Mouse (Mus musculus): Measurements from ENCODE around the gene Thbs1. TPM values are rescaled to one million over a fixed set of nuclear protein-coding genes. Genes with fewer than 3 reads are reported as not detected.

The Thbs1 gene
- polyA plus RNA-seq, 1 experiment, result 0.69 TPM

- no peak for TF ChIP-seq POLR2A (IDR thresholded peaks at IDR 0.05; ENCODE audit: extremely low read depth, insufficient read depth, low read length)
- TF ChIP-seq CTCF (IDR thresholded peaks at IDR 0.05; ENCODE audit: extremely low read depth, insufficient read depth, low read length), result no peak
- Histone ChIP-seq H3K4me1 (ENCODE audit: control insufficient read depth, insufficient read depth, low read length) (no peaks in the 10 kb centered on the region), H3K4me3 (ENCODE audit: insufficient read depth, low read length) (no peak overlapping the region), H3K27ac (ENCODE audit: insufficient read depth, low read length) (no peak overlapping the region)
Measured at GRCm38 (mm10) chr2:118119684-118120083, 8.0 kb downstream of the Thbs1 start.

GRCm38 (mm10) chr2:118120095-118120494, 8.4 kb downstream of the Thbs1 start:
- Histone ChIP-seq H3K4me3 (ENCODE audit: insufficient read depth, low read length) (no peak overlapping the region), H3K27ac (ENCODE audit: insufficient read depth, low read length) (no peak overlapping the region), H3K4me1 (ENCODE audit: control insufficient read depth, insufficient read depth, low read length) (no peaks in the 10 kb centered on the region)
- TF ChIP-seq POLR2A (IDR thresholded peaks at IDR 0.05; ENCODE audit: extremely low read depth, insufficient read depth, low read length) (no peak), CTCF (IDR thresholded peaks at IDR 0.05; ENCODE audit: extremely low read depth, insufficient read depth, low read length) (no peak)

GRCm38 (mm10) chr2:118120751-118121150, 9.1 kb downstream of the Thbs1 start:
- Histone ChIP-seq H3K27ac (ENCODE audit: insufficient read depth, low read length) (no peak overlapping the region), H3K4me3 (ENCODE audit: insufficient read depth, low read length) (no peak overlapping the region), H3K4me1 (ENCODE audit: control insufficient read depth, insufficient read depth, low read length) (no peaks in the 10 kb centered on the region)
- TF ChIP-seq CTCF (IDR thresholded peaks at IDR 0.05; ENCODE audit: extremely low read depth, insufficient read depth, low read length), result no peak
- no peak for TF ChIP-seq POLR2A (IDR thresholded peaks at IDR 0.05; ENCODE audit: extremely low read depth, insufficient read depth, low read length)

- no peaks in the 10 kb centered on the region for H3K4me1 ChIP-seq (ENCODE audit: control insufficient read depth, insufficient read depth, low read length)
- no peak for TF ChIP-seq POLR2A (IDR thresholded peaks at IDR 0.05; ENCODE audit: extremely low read depth, insufficient read depth, low read length)
- no peak for TF ChIP-seq CTCF (IDR thresholded peaks at IDR 0.05; ENCODE audit: extremely low read depth, insufficient read depth, low read length)
- no peak overlapping the region for H3K4me3 ChIP-seq (ENCODE audit: insufficient read depth, low read length)
- no peak overlapping the region for H3K27ac ChIP-seq (ENCODE audit: insufficient read depth, low read length)
Measured at GRCm38 (mm10) chr2:118122291-118122690, 10.6 kb downstream of the Thbs1 start.

- TF ChIP-seq CTCF (IDR thresholded peaks at IDR 0.05; ENCODE audit: extremely low read depth, insufficient read depth, low read length) (no peak), POLR2A (IDR thresholded peaks at IDR 0.05; ENCODE audit: extremely low read depth, insufficient read depth, low read length) (no peak)
- no peak overlapping the region for H3K4me3 ChIP-seq (ENCODE audit: insufficient read depth, low read length)
Measured at GRCm38 (mm10) chr2:118123743-118124142, 12.1 kb downstream of the Thbs1 start.

GRCm38 (mm10) chr2:118124437-118124836, 12.8 kb downstream of the Thbs1 start:
- no peak for TF ChIP-seq CTCF (IDR thresholded peaks at IDR 0.05; ENCODE audit: extremely low read depth, insufficient read depth, low read length)
- no peak for TF ChIP-seq POLR2A (IDR thresholded peaks at IDR 0.05; ENCODE audit: extremely low read depth, insufficient read depth, low read length)

More at GRCm38 (mm10) chr2:118123743-118124142, 12.1 kb downstream of the Thbs1 start:
- Histone ChIP-seq H3K27ac (ENCODE audit: insufficient read depth, low read length) (no peak overlapping the region), H3K4me1 (ENCODE audit: control insufficient read depth, insufficient read depth, low read length) (no peaks in the 10 kb centered on the region)

GRCm38 (mm10) chr2:118125211-118125939, 13.7 kb downstream of the Thbs1 start:
- H3K4me3 ChIP-seq (ENCODE audit: insufficient read depth, low read length), result no peak overlapping the region
- TF ChIP-seq CTCF (IDR thresholded peaks at IDR 0.05; ENCODE audit: extremely low read depth, insufficient read depth, low read length) (no peak), POLR2A (IDR thresholded peaks at IDR 0.05; ENCODE audit: extremely low read depth, insufficient read depth, low read length) (no peak)
- H3K27ac ChIP-seq (ENCODE audit: insufficient read depth, low read length), result no peak overlapping the region
- H3K4me1 ChIP-seq (ENCODE audit: control insufficient read depth, insufficient read depth, low read length), result no peaks in the 10 kb centered on the region

More at GRCm38 (mm10) chr2:118124437-118124836, 12.8 kb downstream of the Thbs1 start:
- Histone ChIP-seq H3K27ac (ENCODE audit: insufficient read depth, low read length) (no peak overlapping the region), H3K4me3 (ENCODE audit: insufficient read depth, low read length) (no peak overlapping the region), H3K4me1 (ENCODE audit: control insufficient read depth, insufficient read depth, low read length) (no peaks in the 10 kb centered on the region)

GRCm38 (mm10) chr2:118125943-118126470, 14.3 kb downstream of the Thbs1 start:
- TF ChIP-seq POLR2A (IDR thresholded peaks at IDR 0.05; ENCODE audit: extremely low read depth, insufficient read depth, low read length) (no peak), CTCF (IDR thresholded peaks at IDR 0.05; ENCODE audit: extremely low read depth, insufficient read depth, low read length) (no peak)
- Histone ChIP-seq H3K4me3 (ENCODE audit: insufficient read depth, low read length) (no peak overlapping the region), H3K4me1 (ENCODE audit: control insufficient read depth, insufficient read depth, low read length) (no peaks in the 10 kb centered on the region), H3K27ac (ENCODE audit: insufficient read depth, low read length) (no peak overlapping the region)

GRCm38 (mm10) chr2:118127516-118128288, 16.0 kb downstream of the Thbs1 start:
- Histone ChIP-seq H3K4me1 (ENCODE audit: control insufficient read depth, insufficient read depth, low read length) (no peaks in the 10 kb centered on the region), H3K4me3 (ENCODE audit: insufficient read depth, low read length) (no peak overlapping the region), H3K27ac (ENCODE audit: insufficient read depth, low read length) (no peak overlapping the region)
- no peak for TF ChIP-seq POLR2A (IDR thresholded peaks at IDR 0.05; ENCODE audit: extremely low read depth, insufficient read depth, low read length)
- TF ChIP-seq CTCF (IDR thresholded peaks at IDR 0.05; ENCODE audit: extremely low read depth, insufficient read depth, low read length), result no peak
